Mouse (Mus musculus): ENCODE results near the gene Xpot.

DNA sequence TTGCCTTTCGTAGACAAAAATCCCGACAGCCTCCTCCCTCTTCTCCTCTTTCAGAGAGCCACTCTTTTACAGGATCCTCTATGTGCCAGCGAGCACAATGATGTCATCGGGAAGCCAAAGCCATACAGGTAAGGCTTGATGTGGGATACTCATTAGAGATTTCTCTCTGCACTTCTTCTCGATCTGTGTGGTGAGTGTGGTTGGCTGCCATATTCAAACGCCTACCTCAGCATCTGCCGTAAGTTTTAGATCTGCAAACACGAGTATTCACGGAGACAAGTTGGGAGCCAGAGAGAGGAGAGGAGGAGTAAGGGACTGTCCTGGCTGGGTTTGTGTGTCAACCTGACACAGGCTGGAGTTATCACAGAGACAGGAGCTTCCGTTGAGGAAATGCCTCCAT is 43.0 kb upstream of the Xpot start:
- TF ChIP-seq POLR2A (IDR thresholded peaks at IDR 0.05; ENCODE audit: borderline replicate concordance, low read depth, low read length) = no peak
- TF ChIP-seq CTCF (IDR thresholded peaks at IDR 0.05; ENCODE audit: low read depth, low read length) = no peak

Data from bone marrow macrophage, adult 2 months (primary cell).